Mouse (Mus musculus) c-Kit-positive CD71-positive TER-119-positive erythroid progenitor cells, embryonic 14.5 days (primary cell): Measurements from ENCODE around the gene Fam216b.

Experiments used
- DNase-seq: peaks from one replicate; pipeline ENCODE4 v3.0.0-alpha.2; 2013; ENCODE audit warnings: low spot score

Fam216b gene

DNA sequence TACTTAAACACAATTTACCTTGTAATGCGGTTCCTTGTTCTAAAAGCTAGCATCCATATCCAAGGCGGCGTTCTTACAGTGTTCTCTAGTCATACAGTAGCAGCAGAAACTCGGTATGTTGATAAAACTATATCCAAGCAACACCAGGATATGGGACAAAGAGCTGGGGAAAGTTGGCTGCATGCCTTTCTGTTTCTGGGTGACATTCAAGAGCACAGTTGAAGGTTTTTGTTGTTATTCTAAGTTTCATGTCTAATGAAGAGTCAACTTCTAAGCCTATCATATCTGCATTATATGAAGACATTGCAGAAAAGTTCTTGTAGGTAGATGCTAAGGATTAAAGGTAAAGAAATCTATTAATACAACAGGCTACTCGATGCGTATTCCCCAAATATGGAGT is at the start of gene Fam216b:
Gene Fam216b (minus strand): TSS at position 101 of the 400 bp plus-strand sequence.
- no peak for DNase-seq

- DNase-seq: no peak
Observed at GRCm38 (mm10) chr14:78132368-78133052, 43.7 kb upstream of the Fam216b start.

DNA sequence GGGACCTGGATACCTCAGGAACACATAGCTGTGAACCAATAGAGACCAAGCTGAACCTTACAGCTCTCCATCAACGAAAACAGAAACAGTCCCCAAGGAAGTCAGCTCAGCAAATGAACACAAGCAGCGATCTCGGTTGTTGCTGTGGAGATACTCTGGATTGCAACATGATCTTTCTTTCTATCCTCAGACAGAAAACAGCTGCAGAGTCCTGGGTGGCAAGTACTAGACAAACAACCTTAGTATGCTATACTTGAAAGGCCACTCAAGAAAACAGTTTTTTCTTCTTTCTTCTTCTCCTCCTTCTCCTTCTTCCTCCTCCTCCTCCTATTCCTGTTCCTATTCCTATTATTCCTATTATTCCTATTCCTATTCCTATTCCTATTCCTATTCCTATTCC is 37.9 kb upstream of the Fam216b start:
- no peak for DNase-seq

DNA sequence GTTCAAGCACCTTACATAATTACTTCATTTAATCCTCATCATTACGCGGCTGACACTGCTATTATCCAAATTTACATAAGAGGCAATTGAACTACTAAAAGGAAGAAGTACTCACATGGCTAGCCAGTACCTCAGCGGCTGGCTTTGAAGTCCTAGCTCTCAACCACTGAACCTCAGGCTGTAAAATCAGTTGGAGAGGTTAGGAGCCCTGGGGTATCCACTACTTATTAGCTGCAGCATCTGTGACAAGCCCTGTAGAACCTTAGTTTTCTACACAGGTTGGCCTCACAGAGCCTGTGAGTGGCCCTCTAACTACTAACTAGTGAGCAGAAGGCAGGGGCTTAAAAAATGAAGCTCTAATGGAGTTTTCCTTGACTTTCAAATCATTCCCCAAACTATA is 31.5 kb upstream of the Fam216b start:
- DNase-seq: no peak

- DNase-seq: no peak
Observed at GRCm38 (mm10) chr14:78119449-78120200, 30.8 kb upstream of the Fam216b start.

DNA sequence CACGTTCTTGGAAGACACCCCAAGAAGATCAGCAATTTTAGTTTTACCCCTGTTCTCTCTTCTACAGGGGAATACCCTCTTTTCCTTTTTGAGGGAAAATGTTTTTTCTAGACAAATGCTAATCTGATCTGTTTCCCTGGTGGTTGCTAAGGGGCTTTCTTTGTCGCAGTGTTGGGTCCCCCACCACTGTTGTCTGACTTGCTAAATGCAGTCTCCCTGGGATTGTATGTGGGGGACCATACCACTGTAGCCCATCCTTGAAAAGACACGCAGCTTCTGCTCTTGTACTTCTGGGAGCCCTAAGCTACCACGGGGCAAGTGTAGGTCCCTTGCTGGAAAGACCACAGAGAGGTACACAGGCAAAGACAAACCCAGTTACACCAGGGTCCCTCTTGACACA is 28.9 kb upstream of the Fam216b start:
- DNase-seq: no peak

DNA sequence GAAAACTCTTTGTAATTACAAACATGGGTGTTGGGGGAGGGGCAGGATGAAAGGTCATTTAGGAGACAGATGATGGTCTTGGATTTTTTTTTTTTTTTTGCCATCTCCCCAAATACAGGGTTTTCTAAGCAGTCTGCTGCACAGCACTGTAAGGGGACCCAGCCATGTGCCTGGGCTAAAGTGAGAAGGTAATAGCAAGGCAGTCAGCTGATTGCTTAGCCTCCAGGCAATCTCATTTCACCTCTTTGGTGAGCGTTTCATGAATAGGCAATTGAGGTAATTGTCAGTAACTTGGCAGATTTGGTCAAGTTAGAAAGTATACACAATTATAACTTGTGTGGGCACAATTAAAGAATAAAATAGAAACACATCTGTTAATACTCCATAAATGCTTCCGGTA is 28.5 kb upstream of the Fam216b start:
- DNase-seq: no peak

DNA sequence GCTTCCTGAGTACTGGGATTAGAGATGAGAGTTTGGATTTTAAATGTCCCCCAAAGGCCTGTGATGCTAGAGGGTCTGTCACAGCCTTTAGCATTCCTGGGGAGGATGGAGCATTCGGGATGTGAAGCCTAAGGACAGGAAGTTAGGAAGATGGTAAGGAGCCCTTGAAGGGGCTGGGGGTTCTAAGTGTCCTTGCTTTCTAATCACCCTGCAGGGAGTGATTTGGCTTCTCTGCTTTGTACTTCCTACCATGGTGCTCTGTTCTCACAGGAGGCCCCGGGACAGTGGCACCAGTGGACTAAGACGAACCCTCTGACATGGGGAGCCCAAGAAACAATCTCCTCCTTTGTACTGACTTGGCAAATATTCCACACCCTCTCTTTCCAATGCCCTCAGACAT is 23.7 kb upstream of the Fam216b start:
- no peak for DNase-seq

DNA sequence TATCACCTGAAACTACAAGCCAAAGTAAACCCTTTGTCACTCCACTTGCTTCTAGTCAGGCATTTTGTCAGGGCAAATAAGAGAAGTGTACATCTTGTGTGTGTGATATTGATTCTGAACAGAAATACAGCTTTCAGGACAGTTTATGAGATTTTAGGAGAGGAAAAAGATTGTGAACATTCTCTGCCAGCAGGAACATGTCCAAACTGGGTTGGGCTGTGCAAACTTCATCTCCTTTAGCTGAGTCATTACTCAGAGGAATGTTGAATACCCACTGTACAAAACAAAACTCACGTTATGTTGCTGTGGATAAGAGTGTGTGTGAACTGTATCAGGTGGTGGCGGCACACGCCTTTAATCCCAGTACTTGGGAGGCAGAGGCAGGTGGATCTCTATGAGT is 22.1 kb upstream of the Fam216b start:
- DNase-seq: no peak

GRCm38 (mm10) chr14:78109419-78109818 is 20.6 kb upstream of the Fam216b start:
- no peak for DNase-seq

GRCm38 (mm10) chr14:78108388-78108787 is 19.6 kb upstream of the Fam216b start:
- DNase-seq: no peak

DNA sequence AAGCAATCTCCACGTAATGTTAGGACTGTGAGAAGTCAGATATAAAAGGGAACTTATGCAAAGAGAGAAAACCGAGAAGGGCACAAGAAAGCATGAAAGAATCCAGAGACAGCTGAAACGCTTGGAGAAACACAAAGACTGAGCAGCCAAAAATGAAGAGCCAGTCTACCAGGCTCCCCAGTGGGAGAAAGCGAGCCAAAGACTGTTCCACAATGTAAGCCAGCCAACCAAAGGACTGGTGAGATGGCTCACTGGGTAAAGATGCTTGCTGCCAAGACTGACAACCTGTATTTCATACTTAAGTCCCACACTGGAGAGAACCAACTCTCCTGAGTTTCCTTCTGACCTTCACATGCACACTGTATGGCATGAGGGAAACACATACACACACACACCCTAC is 784 bp upstream of the Fam216b start:
- DNase-seq: no peak

DNA sequence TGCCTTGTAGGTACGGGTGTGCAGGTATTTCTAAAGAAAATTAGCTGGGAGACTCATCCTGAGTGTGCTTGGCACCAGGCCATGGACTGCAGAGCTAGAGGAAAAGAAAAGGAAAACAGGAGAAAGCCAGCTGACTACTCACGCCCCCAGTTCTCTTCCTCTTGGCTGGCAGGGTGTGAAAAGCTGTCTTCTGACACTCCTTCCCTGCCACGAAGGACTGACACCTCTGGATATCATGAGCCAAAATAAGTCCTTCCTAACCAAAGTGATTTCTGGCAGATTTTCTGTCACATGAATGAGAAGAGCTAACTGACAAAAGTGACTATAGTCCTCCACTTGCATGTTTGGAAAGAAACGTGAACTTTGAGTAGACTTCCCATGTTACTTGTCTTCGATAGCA is 5.3 kb downstream of the Fam216b start:
- no peak for DNase-seq

DNA sequence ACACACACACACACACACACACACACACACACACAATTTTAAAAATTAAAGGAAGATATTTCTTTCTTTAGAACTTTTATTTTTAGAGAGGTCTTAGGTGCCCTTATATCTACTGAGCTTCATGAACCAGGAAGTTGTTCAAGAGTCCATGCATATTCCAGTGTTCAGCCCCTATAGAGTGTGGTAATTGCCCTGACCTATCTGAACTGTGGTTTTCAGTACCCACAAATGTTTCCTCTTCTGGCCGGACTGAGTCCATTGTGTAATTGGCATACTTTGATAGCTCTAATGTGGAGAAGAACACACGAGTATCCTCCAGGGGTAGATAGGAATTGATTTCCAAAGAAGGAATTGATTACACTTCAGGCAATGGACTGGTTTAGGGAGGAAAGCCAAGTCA is 11.3 kb downstream of the Fam216b start:
- DNase-seq: no peak

DNA sequence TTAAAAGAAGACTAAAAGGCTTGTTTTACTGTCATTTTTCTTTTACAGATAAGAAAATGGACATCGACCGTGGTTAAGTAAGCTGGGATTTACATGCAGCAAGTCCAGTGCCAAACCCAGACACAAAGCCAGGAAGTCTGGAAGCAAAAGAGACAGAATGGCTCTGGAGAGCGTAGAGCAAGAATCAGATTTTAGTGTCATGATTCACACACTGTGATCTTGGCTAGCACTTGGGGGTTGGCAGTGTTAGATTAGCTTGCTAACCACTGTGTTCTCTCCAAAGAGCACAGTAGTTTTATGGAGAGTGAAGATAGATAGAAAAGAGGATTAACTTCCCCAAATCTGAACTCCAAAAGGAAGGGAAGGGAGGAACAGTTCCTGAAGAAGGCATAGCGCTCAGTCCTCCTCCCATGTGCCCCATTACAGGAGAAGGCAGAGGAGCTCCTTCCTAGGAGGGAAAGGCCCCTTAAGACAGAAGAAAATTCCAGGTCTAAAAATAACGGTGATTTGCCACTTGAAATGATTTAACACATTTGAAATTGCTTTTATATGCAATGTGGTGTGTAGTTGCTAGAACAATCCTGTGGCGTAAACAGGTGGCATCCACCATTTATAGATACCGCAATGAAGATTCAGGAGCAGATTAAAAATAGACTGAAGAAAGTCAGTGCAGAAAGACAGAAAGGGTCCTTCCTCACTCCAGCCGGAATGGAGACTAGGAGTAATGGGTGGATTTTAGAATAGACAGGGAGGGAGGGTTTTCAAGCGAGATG is 22.7 kb downstream of the Fam216b start:
- no peak for DNase-seq

DNA sequence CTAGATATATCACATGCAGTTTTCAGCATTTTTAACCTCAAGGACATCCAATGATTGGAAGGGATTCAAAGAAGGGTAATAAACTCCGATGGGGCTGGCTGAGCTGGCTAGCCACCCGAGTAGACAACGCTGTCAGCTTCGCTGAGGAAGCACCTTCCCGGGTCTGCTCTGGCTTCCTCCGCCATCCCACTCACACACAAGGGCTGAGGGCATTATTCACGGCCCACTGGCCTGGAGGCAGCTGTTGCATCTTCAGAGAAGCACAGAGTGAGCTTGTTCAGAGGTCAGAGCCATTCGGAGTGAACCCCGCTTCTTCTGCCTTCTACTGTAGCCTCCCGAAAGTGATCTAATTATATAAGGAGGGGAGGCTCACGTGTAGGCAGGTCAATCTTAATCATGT is 26.3 kb downstream of the Fam216b start:
- DNase-seq: no peak

- DNase-seq: no peak
Observed at GRCm38 (mm10) chr14:78060609-78060951, 28.2 kb downstream of the Fam216b start.

DNA sequence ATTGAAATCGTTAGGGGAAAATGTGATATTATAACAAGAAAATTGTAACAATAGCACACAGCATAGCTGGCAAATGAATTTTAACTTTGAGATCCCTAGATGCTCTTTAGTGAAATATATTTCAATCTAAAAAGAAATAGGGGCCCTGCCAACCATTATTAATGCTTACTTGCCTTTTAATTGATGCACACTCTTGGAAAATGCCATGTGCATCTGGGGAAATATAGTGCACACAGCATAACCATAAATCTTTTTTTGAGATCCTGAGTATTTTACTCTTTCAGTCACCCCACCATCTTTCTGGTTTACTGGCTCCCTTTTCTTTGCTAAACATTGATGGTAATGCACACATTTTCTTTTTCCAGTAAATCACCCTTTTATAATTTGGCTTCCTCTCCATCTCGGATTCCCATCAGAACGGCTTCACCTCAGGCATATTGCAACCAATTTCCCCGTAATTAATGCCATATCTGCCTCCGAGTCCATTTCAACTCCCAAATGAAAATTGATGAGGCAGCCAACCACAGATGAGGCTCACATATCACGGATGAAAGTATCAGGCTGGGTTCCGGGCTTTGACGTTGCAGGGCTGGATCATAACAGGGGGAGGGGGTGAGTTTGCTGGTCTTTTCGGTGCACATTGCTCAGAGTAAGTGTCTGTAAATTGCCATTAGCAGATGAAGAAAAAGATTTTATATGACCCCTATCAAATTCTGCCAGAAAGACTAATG is 28.8 kb downstream of the Fam216b start:
- no peak for DNase-seq

DNA sequence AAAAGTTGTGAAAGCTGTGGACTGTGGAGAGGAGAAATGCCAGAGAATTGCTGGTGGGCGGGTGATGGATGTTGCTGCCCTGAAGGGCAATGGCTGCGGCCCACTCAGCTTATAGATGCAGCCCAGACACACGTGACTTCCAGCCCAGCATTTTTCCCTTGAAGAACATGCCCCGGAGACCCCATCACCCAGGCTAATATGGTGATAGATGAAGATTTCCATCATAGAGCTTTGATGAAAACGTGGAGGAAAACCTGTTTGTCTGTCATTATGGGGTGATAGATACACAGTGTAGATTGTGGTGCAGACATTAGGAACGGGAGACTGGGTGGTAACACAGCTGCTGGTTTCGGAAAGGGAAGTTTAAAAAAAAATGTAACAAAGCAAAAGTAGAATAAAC is 31.4 kb downstream of the Fam216b start:
- no peak for DNase-seq

- DNase-seq: no peak
Observed at GRCm38 (mm10) chr14:78056371-78056770, 32.4 kb downstream of the Fam216b start.

- no peak for DNase-seq
Observed at GRCm38 (mm10) chr14:78048674-78049073, 40.1 kb downstream of the Fam216b start.

DNA sequence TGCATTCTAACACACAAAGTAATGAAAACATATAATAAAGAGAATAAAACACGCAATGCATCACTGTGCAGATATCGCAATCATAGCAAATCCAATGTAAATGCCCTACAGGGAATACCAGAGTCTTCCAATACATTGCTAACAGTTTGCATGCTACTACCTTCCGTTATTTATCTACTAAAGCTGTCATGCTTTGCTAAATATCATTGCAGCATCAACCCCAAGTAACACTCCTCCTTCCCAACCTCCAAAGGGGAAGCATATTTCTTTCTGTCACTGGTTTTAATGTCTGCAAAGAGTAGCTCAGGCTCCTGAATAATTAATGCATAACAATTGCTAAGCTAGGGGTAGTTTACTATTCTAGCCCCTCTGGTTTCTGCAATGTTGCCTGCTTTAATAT is 40.5 kb downstream of the Fam216b start:
- no peak for DNase-seq
